Mouse (Mus musculus) liver, embryonic 15.5 days (tissue): Measurements from ENCODE around the gene Htr2a. TPM values are rescaled to one million over a fixed set of nuclear protein-coding genes. Genes with fewer than 3 reads are reported as not detected.

Source experiments
- ATAC-seq: fragments of 200-750 bp; cut with Nextera tagmentation; 2 replicates; pipeline ENCODE4 v1.8.0; 2017; ENCODE audit warnings: moderate number of reproducible peaks, mild to moderate bottlenecking, moderate library complexity; ENCODE audit not compliant: insufficient read depth
- H3K27ac ChIP-seq: fragments of 300-500 bp; sonication (generic); replicated peaks from 2 replicates; pipeline ENCODE4 v1.5.1; 2015; ENCODE audit warnings: mild to moderate bottlenecking, inconsistent platforms
- H3K27me3 ChIP-seq: fragments of 300-500 bp; sonication (generic); 2 replicates; pipeline ENCODE4 v1.6.1; 2015; ENCODE audit warnings: mild to moderate bottlenecking, inconsistent platforms
- H3K36me3 ChIP-seq: fragments of 300-500 bp; sonication (generic); replicated peaks from 2 replicates; pipeline ENCODE4 v1.6.1; 2015; ENCODE audit warnings: moderate library complexity, mild to moderate bottlenecking, inconsistent platforms
- H3K4me1 ChIP-seq: fragments of 300-500 bp; sonication (generic); replicated peaks from 2 replicates; pipeline ENCODE4 v1.6.1; 2015; ENCODE audit warnings: inconsistent platforms
- H3K4me2 ChIP-seq: fragments of 300-500 bp; sonication (generic); 2 replicates; pipeline ENCODE4 v1.6.1; 2015; ENCODE audit warnings: moderate library complexity, mild to moderate bottlenecking, inconsistent platforms
- H3K4me3 ChIP-seq: fragments of 300-500 bp; sonication (generic); replicated peaks from 2 replicates; pipeline ENCODE4 v1.5.1; 2015; ENCODE audit warnings: mild to moderate bottlenecking, inconsistent platforms
- H3K9ac ChIP-seq: fragments of 300-500 bp; sonication (generic); 2 replicates; pipeline ENCODE4 v1.6.1; 2015; ENCODE audit warnings: moderate library complexity, mild to moderate bottlenecking, inconsistent platforms
- H3K9me3 ChIP-seq: fragments of 300-500 bp; sonication (generic); replicated peaks from 2 replicates; pipeline ENCODE4 v1.6.1; 2016; ENCODE audit warnings: inconsistent platforms
- WGBS: fragments of 180-500 bp; shearing (Covaris S2); methylation state at CpG from one replicate; pipeline ENCODE4 v1.1.7; 2015; ENCODE audit warnings: mixed read lengths; ENCODE audit not compliant: insufficient replicate concordance; 5-methylcytosine and 5-hydroxymethylcytosine counted together
- polyA plus RNA-seq: library from polyadenylated mRNA; unstranded; fragments of >200 nt; fragmentation: Nextera tagmentation; extraction: Ambion mirVana; gene quantifications from 2 replicates; pipeline ENCODE4 v1.2.1, GENCODE M21; 2015

The Htr2a gene
- polyA plus RNA-seq, 1 experiment from 2014 or later: 0.20 TPM

DNA sequence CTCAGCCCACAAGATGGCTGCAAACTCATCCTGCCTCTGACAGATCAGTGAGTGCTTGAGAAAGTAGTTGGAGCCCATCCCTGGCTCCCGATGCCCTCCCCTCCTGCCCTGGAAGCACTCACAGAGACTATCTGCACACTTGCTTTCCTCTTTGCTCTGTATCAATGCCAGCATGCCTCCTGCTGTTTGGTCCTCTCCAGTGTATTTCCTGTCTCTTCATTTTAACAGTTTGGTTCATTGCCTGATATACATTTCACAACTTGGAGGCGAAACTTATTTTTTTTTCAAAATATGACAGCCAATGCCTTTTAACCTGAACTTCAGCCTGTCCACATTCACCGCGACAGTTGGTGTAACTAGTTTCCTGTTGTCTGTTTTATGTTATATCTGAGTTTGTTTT lies 11.0 kb downstream of the Htr2a start:
- H3K27ac ChIP-seq: no peak overlapping the region
- ATAC-seq: no peak
- no peaks in the 10 kb centered on the region for H3K36me3 ChIP-seq
- H3K27me3 ChIP-seq: no peaks in the 10 kb centered on the region
- no peak overlapping the region for H3K4me3 ChIP-seq
- no peak overlapping the region for H3K4me2 ChIP-seq
- H3K4me1 ChIP-seq: peaks cover 21% of the 10 kb centered on the region
- WGBS: 18% methylated on average over 4 of the region's 4 CpGs
- H3K9me3 ChIP-seq: no peaks in the 10 kb centered on the region
- H3K9ac ChIP-seq: no peak overlapping the region

DNA sequence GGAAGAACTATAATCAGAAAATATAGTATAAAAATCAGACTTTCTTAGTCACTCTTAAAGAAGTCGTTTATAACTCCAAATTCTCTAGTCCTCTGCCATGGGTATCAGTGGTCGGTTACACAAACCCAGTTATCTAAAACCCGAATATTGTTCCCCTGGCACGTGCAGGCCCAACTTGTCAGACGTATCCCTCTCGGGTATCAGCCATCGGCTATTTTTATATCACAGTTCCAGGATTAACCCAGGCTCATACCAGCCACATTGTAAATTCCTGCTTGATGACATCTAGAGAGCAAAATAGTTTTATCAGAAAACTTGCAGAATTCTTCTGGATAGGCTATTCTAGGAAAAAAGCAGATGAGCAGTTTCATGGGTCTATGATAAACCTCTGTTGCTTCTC lies 16.6 kb downstream of the Htr2a start:
- Histone ChIP-seq H3K4me3 (no peak overlapping the region), H3K36me3 (no peaks in the 10 kb centered on the region), H3K4me1 (peaks cover 41% of the 10 kb centered on the region), H3K4me2 (no peak overlapping the region), H3K27me3 (no peaks in the 10 kb centered on the region), H3K9ac (no peak overlapping the region), H3K9me3 (no peaks in the 10 kb centered on the region), H3K27ac (no peak overlapping the region)
- no peak for ATAC-seq
- WGBS: 24% methylated on average over 7 of the region's 7 CpGs

- Histone ChIP-seq H3K9me3 (no peaks in the 10 kb centered on the region), H3K4me3 (no peak overlapping the region), H3K4me1 (peaks cover 34% of the 10 kb centered on the region), H3K27ac (0 out of 2 replicates have a peak overlapping the region, but pooled peaks have one; percentile 2), H3K36me3 (no peaks in the 10 kb centered on the region), H3K9ac (no peak overlapping the region), H3K4me2 (0 out of 2 replicates have a peak overlapping the region, but pooled peaks have one; percentile 1), H3K27me3 (no peaks in the 10 kb centered on the region)
- ATAC-seq: peak; percentile 80
- WGBS: 49% methylated on average over 8 of the region's 8 CpGs
Measured at GRCm38 (mm10) chr14:74659411-74659841, 18.8 kb downstream of the Htr2a start.

DNA sequence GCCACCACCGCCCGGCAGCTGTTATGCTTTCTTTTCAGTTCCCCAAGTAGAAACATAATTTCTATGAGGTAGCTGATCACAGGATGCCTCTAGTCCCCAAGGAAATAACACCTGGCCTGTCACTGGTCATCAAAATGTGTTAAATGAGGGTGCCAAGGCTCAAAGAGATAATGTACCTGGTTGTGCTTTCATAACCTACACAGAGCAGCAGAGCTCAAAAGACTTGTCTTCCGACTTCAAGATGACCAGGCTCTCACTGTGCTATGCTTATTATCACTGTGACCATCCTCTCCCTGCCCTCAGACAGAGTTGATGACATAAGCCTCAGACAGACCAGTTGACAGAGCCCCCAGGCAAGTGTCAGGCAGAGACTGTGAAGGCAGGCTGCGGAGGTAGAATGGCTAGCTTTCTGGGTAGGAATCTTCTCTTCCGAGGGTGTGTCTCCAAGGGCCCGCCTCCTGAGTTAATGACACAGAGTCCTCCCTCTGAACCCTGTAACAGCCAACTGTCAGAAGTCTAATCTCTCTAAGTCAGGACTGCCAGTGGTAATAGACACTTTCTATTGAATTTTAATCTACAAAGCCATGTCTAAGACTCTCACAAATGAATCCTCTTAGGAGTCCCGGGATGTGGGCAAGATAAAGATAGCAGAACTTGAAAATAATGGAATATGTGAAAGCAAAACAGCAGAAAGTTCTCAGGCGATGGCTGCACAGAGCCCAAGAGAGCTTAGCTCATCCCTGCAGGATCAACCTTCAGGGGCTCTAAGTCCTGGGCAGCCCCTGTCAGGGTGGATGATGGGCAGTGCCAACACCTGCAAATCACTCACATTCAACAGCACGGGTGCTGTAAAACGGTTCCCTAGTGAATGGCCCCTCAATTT lies 31.7 kb downstream of the Htr2a start:
- Histone ChIP-seq H3K9me3 (no peaks in the 10 kb centered on the region), H3K4me3 (peak overlapping the region; percentile 39), H3K27ac (peak overlapping the region; percentile 83), H3K9ac (peak overlapping the region; percentile 45; the same call in 1 of the 2 replicates), H3K27me3 (no peaks in the 10 kb centered on the region), H3K4me1 (peaks cover 29% of the 10 kb centered on the region), H3K4me2 (peak overlapping the region; percentile 66), H3K36me3 (no peaks in the 10 kb centered on the region)
- 29% methylated on average over 10 of the region's 10 CpGs for WGBS
- peak; percentile 91 for ATAC-seq

DNA sequence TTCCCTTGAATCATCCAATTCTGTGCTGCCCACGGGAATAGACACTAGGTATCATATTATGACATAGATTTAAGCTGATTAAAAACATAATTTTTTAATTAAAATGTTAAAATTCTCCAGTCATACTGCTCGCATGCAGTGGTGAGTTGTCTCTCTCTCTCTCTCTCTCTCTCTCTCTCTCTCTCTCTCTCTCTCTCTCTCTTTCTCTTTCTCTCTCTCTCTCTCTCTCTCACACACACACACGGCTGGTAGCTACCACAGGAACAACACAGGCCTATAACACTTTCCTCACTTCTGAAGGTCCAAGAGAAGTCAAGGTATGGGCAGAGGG lies 32.3 kb downstream of the Htr2a start:
- Histone ChIP-seq H3K4me1 (peaks cover 33% of the 10 kb centered on the region), H3K4me2 (peak overlapping the region; percentile 66), H3K36me3 (no peaks in the 10 kb centered on the region), H3K9ac (no peak overlapping the region), H3K27ac (peak overlapping the region; percentile 83), H3K27me3 (no peaks in the 10 kb centered on the region), H3K9me3 (no peaks in the 10 kb centered on the region), H3K4me3 (no peak overlapping the region)
- ATAC-seq: no peak
- 40% methylated on average over 3 of the region's 3 CpGs for WGBS

- H3K4me2 ChIP-seq: peak overlapping the region; percentile 66
Measured at GRCm38 (mm10) chr14:74673584-74673983, 32.9 kb downstream of the Htr2a start.

GRCm38 (mm10) chr14:74679841-74680240 lies 39.2 kb downstream of the Htr2a start:
- 72% methylated on average over 5 of the region's 5 CpGs for WGBS
- H3K4me2 ChIP-seq: no peak overlapping the region
- H3K4me1 ChIP-seq: peaks cover 7% of the 10 kb centered on the region
- H3K9ac ChIP-seq: no peak overlapping the region
- no peak overlapping the region for H3K27ac ChIP-seq
- ATAC-seq: no peak
- no peaks in the 10 kb centered on the region for H3K9me3 ChIP-seq
- H3K4me3 ChIP-seq: no peak overlapping the region
- H3K36me3 ChIP-seq: no peaks in the 10 kb centered on the region
- no peaks in the 10 kb centered on the region for H3K27me3 ChIP-seq

More at GRCm38 (mm10) chr14:74673584-74673983, 32.9 kb downstream of the Htr2a start:
- WGBS: 16% methylated on average over 3 of the region's 3 CpGs
- Histone ChIP-seq H3K4me3 (no peak overlapping the region), H3K4me1 (peaks cover 33% of the 10 kb centered on the region), H3K9me3 (no peaks in the 10 kb centered on the region), H3K27ac (peak overlapping the region; percentile 83), H3K9ac (no peak overlapping the region), H3K27me3 (no peaks in the 10 kb centered on the region), H3K36me3 (no peaks in the 10 kb centered on the region)
- ATAC-seq: peak; percentile 78

GRCm38 (mm10) chr14:74684298-74684978 lies 43.8 kb downstream of the Htr2a start:
- peaks cover 5% of the 10 kb centered on the region; the same call in 1 of the 2 replicates for H3K4me1 ChIP-seq
- no peak for ATAC-seq
- H3K4me3 ChIP-seq: no peak overlapping the region
- no peak overlapping the region for H3K4me2 ChIP-seq
- WGBS: 51% methylated on average over 5 of the region's 5 CpGs
- H3K27me3 ChIP-seq: no peaks in the 10 kb centered on the region
- H3K36me3 ChIP-seq: no peaks in the 10 kb centered on the region
- H3K9ac ChIP-seq: no peak overlapping the region
- H3K27ac ChIP-seq: no peak overlapping the region
- H3K9me3 ChIP-seq: no peaks in the 10 kb centered on the region

DNA sequence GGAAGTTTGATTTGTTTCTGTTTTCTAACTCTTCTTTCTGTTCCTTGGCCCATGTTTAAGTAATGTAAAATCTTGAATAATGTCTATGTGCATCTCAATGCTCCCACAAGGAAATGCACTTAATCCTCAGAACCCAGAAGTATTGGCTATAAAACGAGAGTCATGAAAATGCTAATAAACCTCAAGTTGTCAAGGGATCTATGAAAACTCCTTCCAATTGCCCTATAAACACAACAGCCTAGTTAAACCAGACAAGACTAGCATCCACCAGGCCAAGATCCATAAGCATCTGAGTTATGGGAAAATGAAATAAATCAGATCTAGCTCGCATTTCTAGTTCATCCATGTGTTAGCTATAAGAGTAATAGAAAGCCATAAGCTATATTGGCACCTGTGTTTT lies 51.3 kb downstream of the Htr2a start:
- Histone ChIP-seq H3K4me1 (no peaks in the 10 kb centered on the region), H3K36me3 (no peaks in the 10 kb centered on the region), H3K4me3 (no peak overlapping the region), H3K27ac (no peak overlapping the region), H3K27me3 (no peaks in the 10 kb centered on the region), H3K4me2 (no peak overlapping the region), H3K9me3 (no peaks in the 10 kb centered on the region), H3K9ac (no peak overlapping the region)
- no peak for ATAC-seq
- 71% methylated on average over 2 of the region's 2 CpGs for WGBS

DNA sequence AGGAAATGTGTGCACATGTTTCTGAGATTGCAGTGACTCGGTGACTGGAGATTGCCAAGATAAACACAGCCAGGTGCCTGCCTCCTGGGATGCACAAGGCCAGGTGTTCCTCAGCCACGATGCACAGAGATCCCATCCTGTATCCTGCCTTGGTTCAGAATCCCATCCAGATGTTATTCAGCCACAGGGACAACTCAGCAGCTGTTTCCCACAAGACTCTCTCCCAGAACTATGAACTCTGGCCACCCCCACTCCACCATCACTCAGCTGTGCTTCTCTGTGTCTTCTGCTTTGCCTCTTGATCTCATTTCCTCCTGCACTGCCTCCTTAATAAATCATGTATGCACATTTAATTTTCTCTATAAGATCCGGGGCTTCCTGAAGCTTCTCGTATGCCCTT lies 56.1 kb downstream of the Htr2a start:
- WGBS: 58% methylated on average over 4 of the region's 4 CpGs
- H3K36me3 ChIP-seq: no peaks in the 10 kb centered on the region

GRCm38 (mm10) chr14:74697432-74697831 lies 56.8 kb downstream of the Htr2a start:
- H3K36me3 ChIP-seq: no peaks in the 10 kb centered on the region
- no peak overlapping the region for H3K4me2 ChIP-seq
- H3K4me3 ChIP-seq: no peak overlapping the region
- H3K27me3 ChIP-seq: no peaks in the 10 kb centered on the region
- no peak for ATAC-seq
- no peaks in the 10 kb centered on the region for H3K9me3 ChIP-seq
- H3K9ac ChIP-seq: no peak overlapping the region
- H3K27ac ChIP-seq: no peak overlapping the region
- H3K4me1 ChIP-seq: no peaks in the 10 kb centered on the region; the same call in 1 of the 2 replicates

More for the DNA sequence above, 56.1 kb downstream of the Htr2a start:
- no peaks in the 10 kb centered on the region for H3K9me3 ChIP-seq
- H3K27ac ChIP-seq: no peak overlapping the region
- H3K27me3 ChIP-seq: no peaks in the 10 kb centered on the region
- ATAC-seq: no peak
- H3K4me2 ChIP-seq: no peak overlapping the region
- H3K9ac ChIP-seq: no peak overlapping the region
- H3K4me3 ChIP-seq: no peak overlapping the region
- no peaks in the 10 kb centered on the region; the same call in 1 of the 2 replicates for H3K4me1 ChIP-seq
